Mouse (Mus musculus): ENCODE results near the gene Tsg101. TPM values are rescaled to one million over a fixed set of nuclear protein-coding genes. Genes with fewer than 3 reads are reported as not detected.

Gene Tsg101
- total RNA-seq, 1 experiment from 2014 or later: 51.0 TPM

- no peak for ATAC-seq (ENCODE audit: extremely low read depth, insufficient number of reproducible peaks, low FRiP score, poor library complexity, severe bottlenecking)
Measured at GRCm38 (mm10) chr7:46840326-46840725, 79.4 kb downstream of the Tsg101 start.

DNA sequence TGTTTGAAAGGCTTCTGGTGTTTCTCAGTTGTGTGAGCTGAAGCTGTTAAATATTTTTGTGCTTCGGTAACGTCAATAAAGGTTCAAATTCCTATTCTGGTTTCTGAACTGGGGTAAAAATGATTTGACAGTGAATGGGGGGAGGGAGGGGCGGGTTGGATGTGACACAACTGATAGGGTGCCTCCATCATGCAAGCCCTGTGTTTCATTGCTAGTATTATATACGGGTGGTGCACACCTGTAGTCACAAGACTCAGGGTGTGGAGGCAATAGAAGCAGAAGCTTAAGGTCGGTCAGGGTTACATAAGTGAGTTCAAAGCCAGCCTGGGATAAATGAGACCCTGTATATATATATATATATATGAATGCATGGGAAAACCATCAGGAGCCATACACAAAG, 79.9 kb downstream of the Tsg101 start:
- ATAC-seq (ENCODE audit: extremely low read depth, insufficient number of reproducible peaks, low FRiP score, poor library complexity, severe bottlenecking): no peak

DNA sequence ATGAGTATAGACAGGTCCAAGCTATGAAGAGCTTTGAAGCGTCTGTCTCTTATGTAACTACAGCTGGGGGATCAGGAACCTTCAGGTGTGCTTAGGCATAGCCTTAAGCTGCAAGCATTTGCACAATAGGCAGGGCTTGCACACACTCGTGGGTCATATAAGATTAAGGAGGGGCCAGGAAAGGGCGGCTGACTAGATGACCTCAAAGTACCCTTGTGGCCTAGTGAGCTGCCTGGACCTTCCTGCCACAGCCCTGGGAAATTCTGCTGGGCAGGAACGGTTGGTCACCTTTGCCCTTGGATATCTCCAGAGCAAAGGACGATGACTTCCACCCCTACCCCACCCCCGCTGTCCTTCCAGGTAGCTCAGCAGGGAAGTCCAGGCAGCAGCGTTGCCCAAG, 80.3 kb downstream of the Tsg101 start:
- no peak for ATAC-seq (ENCODE audit: extremely low read depth, insufficient number of reproducible peaks, low FRiP score, poor library complexity, severe bottlenecking)

Other genes with a start within 250 kb of the Tsg101 start
- gene Tph1, start 247.4 kb downstream of the Tsg101 start, total RNA-seq (2017): not detected in 2 replicates
- gene Saal1, start 209.3 kb downstream of the Tsg101 start, total RNA-seq (2017): 11.3 and 11.8 TPM in 2 replicates
- gene Saa3, start 204.3 kb downstream of the Tsg101 start, total RNA-seq (2017): 1.1 TPM in 1 of 2 replicates, not detected in the other
- gene Saa4, start 187.4 kb downstream of the Tsg101 start, total RNA-seq (2017): not detected in 2 replicates
- gene Saa1, start 177.0 kb downstream of the Tsg101 start, total RNA-seq (2017): not detected in 2 replicates
- gene Saa2, start 168.2 kb downstream of the Tsg101 start, total RNA-seq (2017): not detected in 2 replicates
- gene Hps5, start 123.9 kb downstream of the Tsg101 start, total RNA-seq (2017): 48.5 and 56.5 TPM in 2 replicates
- 46.4 and 57.8 TPM in 2 replicates for gene Gtf2h1, start 123.9 kb downstream of the Tsg101 start, total RNA-seq (2017)
- 195 and 216 TPM in 2 replicates for gene Ldha, start 78.5 kb downstream of the Tsg101 start, total RNA-seq (2017)
- 2.0 TPM in 1 of 2 replicates, not detected in the other for gene Ldhc, start 58.8 kb downstream of the Tsg101 start, total RNA-seq (2017)
- 5.3 and 6.9 TPM in 2 replicates for gene Uevld, start 38.6 kb upstream of the Tsg101 start, total RNA-seq (2017)
- gene Gm9999, start 63.6 kb upstream of the Tsg101 start, total RNA-seq (2017): not detected in 2 replicates
- gene Spty2d1, start 88.4 kb upstream of the Tsg101 start, total RNA-seq (2017): 52.3 and 60.5 TPM in 2 replicates
- gene Tmem86a, start 130.6 kb upstream of the Tsg101 start, total RNA-seq (2017): 1.1 and 1.4 TPM in 2 replicates
- not detected in 2 replicates for gene Ptpn5, start 213.7 kb upstream of the Tsg101 start, total RNA-seq (2017)

Measured in neutrophil, adult 5-6 weeks (primary cell).